Mouse (Mus musculus) E14TG2a.4 (cell line): Measurements from ENCODE around the gene Gpr3.

Source experiments
- CTCF ChIP-seq: conservative IDR thresholded peaks from 2 replicates; pipeline ENCODE4 v1.5.1; 2014; ENCODE audit warnings: low read length
- NANOG ChIP-seq: IDR thresholded peaks from 2 replicates; pipeline ENCODE4 v1.6.1; 2014; ENCODE audit warnings: borderline replicate concordance, low read length, mixed read lengths

- TF ChIP-seq CTCF = no peak
- TF ChIP-seq NANOG = no peak
These were observed 13.7 kb upstream of the Gpr3 start for GRCm38 (mm10) chr4:133226073-133226472.
